Mouse (Mus musculus) adrenal gland, postnatal 10 days (tissue): ENCODE measurements at regions not wholly inside any gene's neighbourhood (a gene's known extent, or its start where the extent isn't known, plus 50 kb on each side); places are given as distances from the start of the nearest gene placed in this dataset.

ENCODE experiments used
- DNase-seq: peaks from one replicate; pipeline ENCODE4 v3.0.0; 2021; ENCODE audit warnings: mixed read lengths

GRCm38 (mm10) chr10:20776640-20777413 is 51.9 kb upstream of the Pde7b start:
- peak; percentile 21 for DNase-seq

- DNase-seq: no peak
These were observed 51.0 kb upstream of the Pde7b start for GRCm38 (mm10) chr10:20775731-20776429.
